Comparison of ENCODE assay signal across 8 mouse cellular contexts in the genomic region with DNA sequence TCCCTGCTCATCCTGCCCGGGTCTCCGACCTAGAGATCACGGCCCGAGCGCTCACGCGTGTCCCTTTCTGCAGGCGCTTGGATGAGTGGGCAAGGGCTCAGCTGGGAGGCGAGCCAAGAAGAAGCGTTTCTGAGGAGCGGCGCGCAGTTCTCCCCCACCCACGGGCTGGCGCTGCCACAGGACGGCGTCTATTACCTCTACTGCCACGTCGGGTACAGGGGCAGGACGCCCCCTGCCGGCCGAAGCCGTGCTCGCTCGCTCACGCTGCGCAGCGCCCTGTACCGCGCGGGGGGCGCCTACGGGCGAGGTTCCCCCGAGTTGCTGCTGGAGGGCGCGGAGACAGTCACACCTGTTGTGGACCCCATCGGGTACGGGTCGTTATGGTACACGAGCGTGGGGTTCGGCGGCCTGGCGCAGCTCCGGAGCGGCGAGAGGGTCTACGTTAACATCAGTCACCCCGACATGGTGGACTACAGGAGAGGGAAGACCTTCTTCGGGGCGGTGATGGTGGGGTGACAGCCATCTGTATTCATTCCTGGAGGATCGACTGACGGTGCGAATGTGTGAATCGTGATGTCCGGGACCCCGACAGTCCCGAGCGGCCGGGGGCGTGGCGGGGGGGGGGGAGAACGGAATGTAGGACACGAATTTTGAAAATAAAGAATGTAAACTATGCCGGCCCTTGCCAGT. TPM values are rescaled to one million over a fixed set of nuclear protein-coding genes. Genes with fewer than 3 reads are reported as not detected.
A peak's percentile ranks its signal among the peaks of the same experiment; 100 is the strongest.
DNase-seq lines count a peak whose midpoint lies in the region; ATAC-seq and TF ChIP-seq lines count a peak whose summit lies in the region.

No protein-coding gene starts in this region.

- peak; percentile 92 for ATAC-seq in megakaryocyte-erythroid progenitor cell, adult 5-6 weeks (replicated peaks; ENCODE audit: low FRiP score, low TSS enrichment, poor library complexity, severe bottlenecking)

- peak overlapping the region; percentile 62 for H3K27ac ChIP-seq in gastrocnemius, adult 2 months

- intact Hi-C loops in gastrocnemius, adult 2 months (cut with DNase I), result loop anchor here (2.0 to 5.0 kb wide), 2 partner anchors 17 to 37 kb away; partner anchors contain the start of gene Atp6v1g2
- intact Hi-C loops in left cerebral cortex, postnatal 25 days (cut with DNase I), result loop anchor here (5.0 kb wide), 1 partner anchor 37 kb away; the partner anchor contains the start of gene Atp6v1g2

- H3K4me3 ChIP-seq in gastrocnemius, adult 2 months, result peak overlapping the region; percentile 76

- TF ChIP-seq CTCF in gastrocnemius, adult 2 months (IDR thresholded peaks at IDR 0.05), result peak; percentile 99; the same call in 1 of the 2 replicates

- peak; percentile 74 for DNase-seq in R1 (ENCODE audit: low read depth, low spot score)
- DNase-seq in cerebellum, postnatal 4 days (ENCODE audit: low spot score in 2 of 2), result peak; percentile 61 to 77
- peak; percentile 89 for DNase-seq in gastrocnemius, adult 2 months
- DNase-seq in induced T-regulatory cell, adult 2 months (ENCODE audit: low read depth), result peak; percentile 93
- peak; percentile 78 to 83 for DNase-seq in left cerebral cortex, postnatal 25 days (ENCODE audit: low spot score in 2 of 2)
- peak; percentile 83 for DNase-seq in right cerebral cortex, postnatal 25 days
- DNase-seq in urinary bladder, postnatal 36 days (ENCODE audit: low spot score in 2 of 2), result peak; percentile 66 to 74

RNA-seq across cellular contexts. Expression of gene Ltb, which starts 1.5 kb away (rescaled TPM):
- not detected for total RNA-seq in gastrocnemius, adult 2 months (2021)
- under 1 TPM; 0.64 to 0.99 TPM for total RNA-seq in left cerebral cortex, postnatal 25 days (2021)
- 5.5 and 12.6 TPM in 2 replicates for total RNA-seq in megakaryocyte-erythroid progenitor cell, adult 5-6 weeks (2014; fragmentation: Nextera tagmentation)
- total RNA-seq in megakaryocyte-erythroid progenitor cell, adult 5-6 weeks (2017), result 1.3 TPM in 1 of 2 replicates, not detected in the other

RNA-seq across cellular contexts. Expression of gene Tnf, which starts 6.0 kb away (rescaled TPM):
- not detected for total RNA-seq in gastrocnemius, adult 2 months (2021)
- not detected for total RNA-seq in left cerebral cortex, postnatal 25 days (2021)
- total RNA-seq in megakaryocyte-erythroid progenitor cell, adult 5-6 weeks (2014; fragmentation: Nextera tagmentation), result 1.8 TPM in 1 of 2 replicates, not detected in the other
- total RNA-seq in megakaryocyte-erythroid progenitor cell, adult 5-6 weeks (2017), result 0.88 and 7.7 TPM in 2 replicates

RNA-seq across cellular contexts. Expression of gene Lst1, which starts 7.5 kb away (rescaled TPM):
- 1 to 10 TPM in 1 of 2 experiments, under 1 TPM in 1; 0.67 to 1.2 TPM for total RNA-seq in gastrocnemius, adult 2 months (2021)
- total RNA-seq in left cerebral cortex, postnatal 25 days (2021), result 10 to 100 TPM in 1 of 2 experiments, 1 to 10 TPM in 1; 6.1 to 10.1 TPM
- total RNA-seq in megakaryocyte-erythroid progenitor cell, adult 5-6 weeks (2014; fragmentation: Nextera tagmentation), result not detected in 2 replicates
- 15.8 TPM in 1 of 2 replicates, not detected in the other for total RNA-seq in megakaryocyte-erythroid progenitor cell, adult 5-6 weeks (2017)

RNA-seq across cellular contexts. Expression of gene Lta, which starts 9.4 kb away (rescaled TPM):
- total RNA-seq in gastrocnemius, adult 2 months (2021), result under 1 TPM in 1 of 2 experiments, not detected in 1; 0.41 TPM
- under 1 TPM; 0.34 to 0.39 TPM for total RNA-seq in left cerebral cortex, postnatal 25 days (2021)
- total RNA-seq in megakaryocyte-erythroid progenitor cell, adult 5-6 weeks (2014; fragmentation: Nextera tagmentation), result 0.45 TPM in 1 of 2 replicates, not detected in the other
- total RNA-seq in megakaryocyte-erythroid progenitor cell, adult 5-6 weeks (2017), result not detected in 2 replicates

RNA-seq across cellular contexts. Expression of gene Aif1, which starts 19.9 kb away (rescaled TPM):
- total RNA-seq in gastrocnemius, adult 2 months (2021), result under 1 TPM in 1 of 2 experiments, not detected in 1; 0.75 TPM
- 10 to 100 TPM; 10.8 to 11.1 TPM for total RNA-seq in left cerebral cortex, postnatal 25 days (2021)
- not detected in 2 replicates for total RNA-seq in megakaryocyte-erythroid progenitor cell, adult 5-6 weeks (2014; fragmentation: Nextera tagmentation)
- total RNA-seq in megakaryocyte-erythroid progenitor cell, adult 5-6 weeks (2017), result 7.4 TPM in 1 of 2 replicates, not detected in the other

Comparison
In these comparisons a context has a peak if more than half of its experiments do, and no peak if none do; other contexts are left out.
1. Peak in every context shown above with its lines: DNase-seq, ATAC-seq, H3K4me3 ChIP-seq and H3K27ac ChIP-seq.